Mouse (Mus musculus): Measurements from ENCODE around the gene Rnf103. TPM values are rescaled to one million over a fixed set of nuclear protein-coding genes. Genes with fewer than 3 reads are reported as not detected.
"Not testable (repeated sequence)": the region's sequence is repeated elsewhere in the genome, so short reads cannot be mapped to it uniquely, and the experiment has no call there.

Rnf103 gene
- polyA plus RNA-seq, 1 experiment from 2014 or later = 18.9 TPM

DNA sequence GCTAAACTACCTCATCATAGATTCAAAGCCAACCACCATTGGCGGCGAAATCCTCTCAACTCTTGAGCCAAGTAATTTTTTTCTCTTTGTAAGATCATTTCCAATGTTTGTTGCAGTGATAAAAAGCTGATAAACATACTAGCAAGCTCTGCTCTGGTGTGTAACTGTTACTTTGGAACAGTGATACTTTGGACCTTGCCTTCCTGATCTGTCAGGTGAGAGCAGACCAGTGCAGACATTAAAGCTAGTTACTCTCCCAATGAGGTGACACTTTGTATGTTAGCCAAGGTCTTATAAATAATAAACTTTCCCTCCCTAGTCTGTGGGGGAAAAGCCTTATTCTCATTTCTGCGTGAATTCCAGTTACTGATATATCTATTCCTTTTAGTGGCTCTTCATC, 18.1 kb upstream of the Rnf103 start:
- WGBS = 95% methylated on average over 3 of the region's 3 CpGs
- Histone ChIP-seq H3K4me3 (replicated peaks) (no peak overlapping the region), H3K36me3 (no peaks in the 10 kb centered on the region), H3K27me3 (no peaks in the 10 kb centered on the region), H3K4me1 (replicated peaks) (no peaks in the 10 kb centered on the region), H3K9ac (replicated peaks) (no peak overlapping the region), H3K27ac (no peak overlapping the region), H3K9me3 (no peaks in the 10 kb centered on the region), H3K4me2 (no peak overlapping the region)
- no peak for ATAC-seq (ENCODE audit: insufficient number of reproducible peaks, insufficient read depth, low FRiP score, low TSS enrichment, low read depth)

DNA sequence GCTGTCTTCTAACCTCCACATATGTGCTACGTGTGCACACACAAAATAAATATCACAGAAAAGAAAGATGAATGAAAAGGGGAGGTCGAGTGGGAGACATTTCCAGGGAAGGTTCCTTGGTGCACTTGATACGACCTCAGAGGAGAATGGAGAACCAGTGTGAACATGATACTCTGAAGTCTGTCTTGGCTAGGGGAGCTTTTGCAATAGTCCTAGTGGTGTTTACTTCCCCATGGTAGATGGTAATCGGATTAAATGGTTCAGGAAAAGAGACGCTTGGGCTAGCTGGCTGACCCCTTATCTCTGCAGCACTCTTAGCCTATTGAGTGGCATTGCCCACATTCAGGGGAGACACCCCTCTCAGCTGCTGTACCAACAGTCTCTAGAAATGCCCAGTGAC, 16.9 kb upstream of the Rnf103 start:
- Histone ChIP-seq H3K27ac (no peak overlapping the region), H3K4me2 (no peak overlapping the region), H3K27me3 (no peaks in the 10 kb centered on the region), H3K4me1 (replicated peaks) (no peaks in the 10 kb centered on the region), H3K36me3 (no peaks in the 10 kb centered on the region), H3K4me3 (replicated peaks) (no peak overlapping the region), H3K9ac (replicated peaks) (no peak overlapping the region), H3K9me3 (no peaks in the 10 kb centered on the region)
- 80% methylated on average over 5 of the region's 5 CpGs for WGBS
- no peak for ATAC-seq (ENCODE audit: insufficient number of reproducible peaks, insufficient read depth, low FRiP score, low TSS enrichment, low read depth)

- 86% methylated on average over 10 of the region's 10 CpGs for WGBS
These were observed 14.7 kb upstream of the Rnf103 start for GRCm38 (mm10) chr6:71478816-71479568.

GRCm38 (mm10) chr6:71479588-71479987, 14.1 kb upstream of the Rnf103 start:
- H3K27ac ChIP-seq; H3K4me1 ChIP-seq (replicated peaks); H3K4me3 ChIP-seq (replicated peaks); H3K36me3 ChIP-seq; ATAC-seq (ENCODE audit: insufficient number of reproducible peaks, insufficient read depth, low FRiP score, low TSS enrichment, low read depth); H3K27me3 ChIP-seq; H3K4me2 ChIP-seq; H3K9ac ChIP-seq (replicated peaks); H3K9me3 ChIP-seq: not testable (repeated sequence)
- WGBS = 97% methylated on average over 2 of the region's 2 CpGs

More at GRCm38 (mm10) chr6:71478816-71479568, 14.7 kb upstream of the Rnf103 start:
- H3K4me1 ChIP-seq (replicated peaks); H3K27me3 ChIP-seq; H3K36me3 ChIP-seq; ATAC-seq (ENCODE audit: insufficient number of reproducible peaks, insufficient read depth, low FRiP score, low TSS enrichment, low read depth); H3K9ac ChIP-seq (replicated peaks); H3K4me3 ChIP-seq (replicated peaks); H3K9me3 ChIP-seq; H3K27ac ChIP-seq; H3K4me2 ChIP-seq: not testable (repeated sequence)

DNA sequence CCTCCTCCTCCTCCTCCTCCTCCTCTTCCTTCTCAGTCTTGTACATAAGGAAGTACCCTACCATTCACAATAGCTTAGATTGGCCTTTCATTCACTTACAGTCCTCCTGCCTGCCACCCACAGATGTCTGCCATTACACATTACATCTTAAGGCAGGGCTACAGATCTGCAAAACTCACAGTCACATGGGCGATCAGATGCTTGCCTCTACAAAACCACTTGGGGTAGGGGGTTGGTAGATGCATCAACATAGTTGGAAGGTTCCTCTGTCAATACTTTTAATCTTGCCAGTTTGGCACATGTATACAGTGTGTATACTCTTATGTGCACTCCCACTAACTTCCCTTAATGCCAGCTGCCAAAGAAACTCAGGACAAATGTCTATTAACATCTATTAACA, 13.6 kb upstream of the Rnf103 start:
- no peaks in the 10 kb centered on the region for H3K4me1 ChIP-seq (replicated peaks)

DNA sequence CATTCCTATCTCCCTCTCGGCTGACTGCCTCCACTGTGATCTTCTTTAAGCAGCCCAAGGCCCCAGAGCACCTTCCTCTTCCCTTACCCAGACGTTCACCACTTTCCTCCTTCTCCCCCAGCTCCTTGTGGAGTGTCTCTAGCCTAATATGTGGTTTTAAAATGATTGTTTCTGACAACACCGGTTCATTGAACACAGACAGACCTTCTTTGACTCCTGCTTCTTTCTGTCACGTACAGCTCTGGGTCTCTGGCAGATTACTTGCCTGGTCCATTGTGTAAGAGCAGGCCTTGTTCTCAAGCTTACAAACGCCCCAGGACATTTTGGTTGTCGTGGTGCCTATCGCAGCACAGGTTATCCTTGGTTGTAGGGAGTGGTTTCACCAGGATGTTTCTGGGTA, 12.6 kb upstream of the Rnf103 start:
- no peak for ATAC-seq (ENCODE audit: insufficient number of reproducible peaks, insufficient read depth, low FRiP score, low TSS enrichment, low read depth)
- H3K9me3 ChIP-seq = no peaks in the 10 kb centered on the region
- H3K4me3 ChIP-seq (replicated peaks) = no peak overlapping the region
- no peak overlapping the region for H3K4me2 ChIP-seq
- 79% methylated on average over 7 of the region's 7 CpGs for WGBS
- H3K9ac ChIP-seq (replicated peaks) = no peak overlapping the region
- no peak overlapping the region for H3K27ac ChIP-seq
- no peaks in the 10 kb centered on the region for H3K36me3 ChIP-seq
- no peaks in the 10 kb centered on the region for H3K4me1 ChIP-seq (replicated peaks)
- no peaks in the 10 kb centered on the region for H3K27me3 ChIP-seq

More for the DNA sequence above, 13.6 kb upstream of the Rnf103 start:
- H3K4me2 ChIP-seq = no peak overlapping the region
- no peaks in the 10 kb centered on the region for H3K27me3 ChIP-seq
- no peak overlapping the region for H3K27ac ChIP-seq
- no peak for ATAC-seq (ENCODE audit: insufficient number of reproducible peaks, insufficient read depth, low FRiP score, low TSS enrichment, low read depth)
- WGBS = 88% methylated on average over 1 of the region's 1 CpGs
- H3K36me3 ChIP-seq = no peaks in the 10 kb centered on the region
- no peak overlapping the region for H3K9ac ChIP-seq (replicated peaks)
- no peaks in the 10 kb centered on the region for H3K9me3 ChIP-seq
- H3K4me3 ChIP-seq (replicated peaks) = no peak overlapping the region

- WGBS = 82% methylated on average over 5 of the region's 5 CpGs
- Histone ChIP-seq H3K4me1 (replicated peaks) (no peaks in the 10 kb centered on the region), H3K9ac (replicated peaks) (no peak overlapping the region), H3K4me2 (no peak overlapping the region), H3K4me3 (replicated peaks) (no peak overlapping the region), H3K36me3 (no peaks in the 10 kb centered on the region), H3K27me3 (no peaks in the 10 kb centered on the region), H3K27ac (no peak overlapping the region), H3K9me3 (no peaks in the 10 kb centered on the region)
- ATAC-seq (ENCODE audit: insufficient number of reproducible peaks, insufficient read depth, low FRiP score, low TSS enrichment, low read depth) = no peak
These were observed 8.4 kb upstream of the Rnf103 start for GRCm38 (mm10) chr6:71485246-71485645.

DNA sequence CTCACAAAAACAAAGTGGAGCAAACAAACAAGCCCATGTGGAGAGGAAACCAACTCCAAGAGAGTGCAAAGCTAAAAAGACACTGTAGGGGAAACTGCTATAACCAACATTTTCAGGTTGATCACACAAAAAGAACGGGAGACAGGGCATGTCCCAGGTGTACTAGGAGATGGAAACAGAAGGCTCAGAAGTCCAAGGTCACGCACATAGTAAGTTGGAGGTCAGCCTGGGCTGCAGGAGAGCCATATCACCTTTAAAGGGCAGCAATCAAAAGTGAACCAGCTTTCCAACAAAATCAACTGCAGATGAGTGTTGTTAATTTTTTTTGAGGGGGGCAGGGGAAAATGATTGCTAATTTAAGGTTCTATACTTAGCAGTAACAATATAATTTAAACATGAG, 7.5 kb upstream of the Rnf103 start:
- no peak overlapping the region for H3K4me2 ChIP-seq
- no peak overlapping the region for H3K9ac ChIP-seq (replicated peaks)
- no peaks in the 10 kb centered on the region for H3K36me3 ChIP-seq
- no peak for ATAC-seq (ENCODE audit: insufficient number of reproducible peaks, insufficient read depth, low FRiP score, low TSS enrichment, low read depth)
- no peaks in the 10 kb centered on the region for H3K4me1 ChIP-seq (replicated peaks)
- H3K27ac ChIP-seq = no peak overlapping the region
- no peaks in the 10 kb centered on the region for H3K9me3 ChIP-seq
- 49% methylated on average over 2 of the region's 2 CpGs for WGBS
- no peaks in the 10 kb centered on the region for H3K27me3 ChIP-seq
- H3K4me3 ChIP-seq (replicated peaks) = no peak overlapping the region

DNA sequence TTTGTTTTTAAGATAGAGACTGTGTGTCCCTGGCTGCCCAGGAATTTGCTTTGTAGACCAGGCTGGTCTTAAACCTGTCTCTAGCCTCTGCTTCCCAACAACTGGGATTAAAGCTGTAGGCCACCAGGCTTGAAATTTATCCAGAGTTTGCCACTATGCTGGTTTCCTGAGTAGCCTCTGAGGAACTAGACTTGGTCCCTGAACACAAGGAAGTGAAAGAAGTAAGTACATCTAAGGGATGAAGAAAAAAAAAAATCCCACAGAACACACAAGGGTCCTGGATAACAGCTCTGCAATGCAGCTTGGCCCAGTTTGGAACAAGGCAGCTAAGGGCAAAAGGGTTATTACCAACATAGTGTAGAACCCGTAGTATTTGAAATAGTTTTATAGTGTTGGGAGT, 6.8 kb upstream of the Rnf103 start:
- no peak overlapping the region for H3K4me2 ChIP-seq
- H3K36me3 ChIP-seq = no peaks in the 10 kb centered on the region
- H3K9me3 ChIP-seq = no peaks in the 10 kb centered on the region
- H3K9ac ChIP-seq (replicated peaks) = no peak overlapping the region
- H3K4me3 ChIP-seq (replicated peaks) = no peak overlapping the region
- H3K4me1 ChIP-seq (replicated peaks) = no peaks in the 10 kb centered on the region
- ATAC-seq (ENCODE audit: insufficient number of reproducible peaks, insufficient read depth, low FRiP score, low TSS enrichment, low read depth) = no peak
- H3K27me3 ChIP-seq = no peaks in the 10 kb centered on the region
- no peak overlapping the region for H3K27ac ChIP-seq
- WGBS = 80% methylated on average over 1 of the region's 1 CpGs

- no peaks in the 10 kb centered on the region for H3K36me3 ChIP-seq
- no peak for ATAC-seq (ENCODE audit: insufficient number of reproducible peaks, insufficient read depth, low FRiP score, low TSS enrichment, low read depth)
- no peak overlapping the region for H3K27ac ChIP-seq
- WGBS = 53% methylated on average over 3 of the region's 4 CpGs
- peaks cover 9% of the 10 kb centered on the region for H3K4me1 ChIP-seq (replicated peaks)
- H3K9ac ChIP-seq (replicated peaks) = no peak overlapping the region
- no peak overlapping the region for H3K4me2 ChIP-seq
- H3K27me3 ChIP-seq = no peaks in the 10 kb centered on the region
- no peaks in the 10 kb centered on the region for H3K9me3 ChIP-seq
- H3K4me3 ChIP-seq (replicated peaks) = no peak overlapping the region
These were observed 5.7 kb upstream of the Rnf103 start for GRCm38 (mm10) chr6:71487966-71488365.

- no peaks in the 10 kb centered on the region for H3K27me3 ChIP-seq
- no peak overlapping the region for H3K4me2 ChIP-seq
- no peaks in the 10 kb centered on the region for H3K36me3 ChIP-seq
- WGBS = 46% methylated on average over 4 of the region's 4 CpGs
- no peak overlapping the region for H3K9ac ChIP-seq (replicated peaks)
- H3K4me3 ChIP-seq (replicated peaks) = no peak overlapping the region
- peak overlapping the region; percentile 80 for H3K27ac ChIP-seq
- ATAC-seq (ENCODE audit: insufficient number of reproducible peaks, insufficient read depth, low FRiP score, low TSS enrichment, low read depth) = no peak
- H3K9me3 ChIP-seq = no peaks in the 10 kb centered on the region
- H3K4me1 ChIP-seq (replicated peaks) = peaks cover 22% of the 10 kb centered on the region
These were observed 1.6 kb upstream of the Rnf103 start for GRCm38 (mm10) chr6:71492136-71492535.
